Mouse (Mus musculus): ENCODE measurements around the gene Gpc5. TPM values are rescaled to one million over a fixed set of nuclear protein-coding genes. Genes with fewer than 3 reads are reported as not detected.
"Not testable (repeated sequence)": the region's sequence is repeated elsewhere in the genome, so short reads cannot be mapped to it uniquely, and the experiment has no call there.

The Gpc5 gene
- polyA plus RNA-seq, 1 experiment from 2014 or later = 21.3 TPM

DNA sequence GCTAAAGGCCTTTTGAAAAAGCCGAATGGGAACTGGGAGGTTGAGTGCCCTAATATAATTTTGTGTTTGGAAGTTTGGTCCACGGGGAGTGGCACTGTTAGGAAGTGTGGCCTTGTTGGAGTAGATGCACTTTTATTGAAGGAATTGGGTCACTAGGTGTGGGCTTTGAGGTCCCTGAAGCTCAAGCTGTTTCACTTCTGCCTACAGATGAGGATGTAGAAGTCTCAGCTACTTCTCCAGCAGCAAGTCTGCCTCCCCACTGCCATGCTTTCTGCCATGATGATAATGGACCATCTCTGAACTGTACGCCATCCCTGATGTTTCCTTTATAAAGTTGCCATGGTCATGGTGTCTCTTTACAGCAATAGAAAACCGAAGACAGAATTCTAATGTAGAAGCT lies 34.5 kb upstream of the Gpc5 start:
- Histone ChIP-seq H3K9me3 (replicated peaks) (no peaks in the 10 kb centered on the region), H3K4me1 (no peaks in the 10 kb centered on the region), H3K36me3 (no peaks in the 10 kb centered on the region), H3K9ac (replicated peaks) (no peak overlapping the region), H3K27me3 (replicated peaks) (no peaks in the 10 kb centered on the region), H3K27ac (replicated peaks) (no peak overlapping the region), H3K4me3 (replicated peaks) (no peak overlapping the region), H3K4me2 (no peak overlapping the region)
- no peak for ATAC-seq (ENCODE audit: low FRiP score)
- WGBS = 79% methylated on average over 4 of the region's 4 CpGs

DNA sequence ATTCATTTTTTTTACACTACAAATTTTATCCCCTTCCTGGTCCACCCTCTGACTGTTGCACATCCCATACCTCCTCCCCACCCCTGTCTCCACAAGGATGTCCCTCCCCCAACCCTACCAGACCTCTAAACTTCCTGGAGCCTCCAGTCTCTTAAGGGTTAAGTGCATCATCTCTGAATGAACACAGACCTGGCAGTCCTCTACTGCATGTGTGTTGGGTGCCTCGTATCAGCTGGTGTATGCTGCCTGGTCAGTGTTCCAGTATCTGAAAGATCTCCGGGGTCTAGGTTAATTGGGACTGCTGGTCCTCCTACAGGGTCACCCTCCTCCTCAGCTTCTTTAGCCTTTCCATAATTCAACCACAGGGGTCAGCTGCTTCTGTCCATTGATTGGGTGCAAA lies 25.9 kb upstream of the Gpc5 start:
- not testable (repeated sequence) for H3K27me3 ChIP-seq (replicated peaks); H3K9ac ChIP-seq (replicated peaks); H3K9me3 ChIP-seq (replicated peaks); H3K27ac ChIP-seq (replicated peaks); H3K4me2 ChIP-seq; H3K4me3 ChIP-seq (replicated peaks); H3K4me1 ChIP-seq; H3K36me3 ChIP-seq; ATAC-seq (ENCODE audit: low FRiP score)
- 77% methylated on average over 2 of the region's 2 CpGs for WGBS

- H3K4me1 ChIP-seq = no peaks in the 10 kb centered on the region
- H3K36me3 ChIP-seq = no peaks in the 10 kb centered on the region
- ATAC-seq (ENCODE audit: low FRiP score) = peak; percentile 79
- no peaks in the 10 kb centered on the region for H3K9me3 ChIP-seq (replicated peaks)
- no peak overlapping the region for H3K4me2 ChIP-seq
- H3K27ac ChIP-seq (replicated peaks) = no peak overlapping the region
- H3K9ac ChIP-seq (replicated peaks) = no peak overlapping the region
- H3K4me3 ChIP-seq (replicated peaks) = no peak overlapping the region
- 27% methylated on average over 6 of the region's 6 CpGs for WGBS
- H3K27me3 ChIP-seq (replicated peaks) = no peaks in the 10 kb centered on the region
These were observed 21.5 kb upstream of the Gpc5 start for GRCm38 (mm10) chr14:115070534-115070933.

GRCm38 (mm10) chr14:115077340-115077739 lies 14.7 kb upstream of the Gpc5 start:
- Histone ChIP-seq H3K9me3 (replicated peaks) (no peaks in the 10 kb centered on the region), H3K4me1 (0 out of 2 replicates have a peak, but pooled peaks cover 2% of the 10 kb centered on the region), H3K4me3 (replicated peaks) (no peak overlapping the region), H3K27me3 (replicated peaks) (no peaks in the 10 kb centered on the region; the same call in 1 of the 2 replicates), H3K36me3 (no peaks in the 10 kb centered on the region), H3K27ac (replicated peaks) (no peak overlapping the region), H3K4me2 (no peak overlapping the region), H3K9ac (replicated peaks) (no peak overlapping the region)
- no peak for ATAC-seq (ENCODE audit: low FRiP score)
- 28% methylated on average over 9 of the region's 9 CpGs for WGBS

GRCm38 (mm10) chr14:115078064-115078463 lies 14.0 kb upstream of the Gpc5 start:
- Histone ChIP-seq H3K27me3 (replicated peaks) (no peaks in the 10 kb centered on the region; the same call in 1 of the 2 replicates), H3K36me3 (no peaks in the 10 kb centered on the region), H3K4me1 (0 out of 2 replicates have a peak, but pooled peaks cover 2% of the 10 kb centered on the region), H3K9ac (replicated peaks) (no peak overlapping the region), H3K4me3 (replicated peaks) (no peak overlapping the region), H3K9me3 (replicated peaks) (no peaks in the 10 kb centered on the region), H3K4me2 (no peak overlapping the region), H3K27ac (replicated peaks) (no peak overlapping the region)
- ATAC-seq (ENCODE audit: low FRiP score) = no peak
- WGBS = 84% methylated on average over 7 of the region's 7 CpGs

GRCm38 (mm10) chr14:115081728-115082502 lies 10.1 kb upstream of the Gpc5 start:
- Histone ChIP-seq H3K4me1 (0 out of 2 replicates have a peak, but pooled peaks cover 2% of the 10 kb centered on the region), H3K4me2 (no peak overlapping the region), H3K36me3 (no peaks in the 10 kb centered on the region), H3K27me3 (replicated peaks) (no peaks in the 10 kb centered on the region; the same call in 1 of the 2 replicates), H3K4me3 (replicated peaks) (no peak overlapping the region), H3K9me3 (replicated peaks) (no peaks in the 10 kb centered on the region), H3K9ac (replicated peaks) (no peak overlapping the region), H3K27ac (replicated peaks) (no peak overlapping the region)
- 63% methylated on average over 12 of the region's 12 CpGs for WGBS
- no peak for ATAC-seq (ENCODE audit: low FRiP score)

- H3K4me3 ChIP-seq (replicated peaks) = no peak overlapping the region
- 94% methylated on average over 4 of the region's 4 CpGs for WGBS
- peaks cover 9% of the 10 kb centered on the region for H3K4me1 ChIP-seq
- ATAC-seq (ENCODE audit: low FRiP score) = no peak
- H3K9me3 ChIP-seq (replicated peaks) = no peaks in the 10 kb centered on the region
- H3K27ac ChIP-seq (replicated peaks) = no peak overlapping the region
- H3K27me3 ChIP-seq (replicated peaks) = peaks cover 33% of the 10 kb centered on the region
- no peak overlapping the region for H3K9ac ChIP-seq (replicated peaks)
- no peaks in the 10 kb centered on the region for H3K36me3 ChIP-seq
- H3K4me2 ChIP-seq = no peak overlapping the region
These were observed 1.5 kb upstream of the Gpc5 start for GRCm38 (mm10) chr14:115090516-115090915.

DNA sequence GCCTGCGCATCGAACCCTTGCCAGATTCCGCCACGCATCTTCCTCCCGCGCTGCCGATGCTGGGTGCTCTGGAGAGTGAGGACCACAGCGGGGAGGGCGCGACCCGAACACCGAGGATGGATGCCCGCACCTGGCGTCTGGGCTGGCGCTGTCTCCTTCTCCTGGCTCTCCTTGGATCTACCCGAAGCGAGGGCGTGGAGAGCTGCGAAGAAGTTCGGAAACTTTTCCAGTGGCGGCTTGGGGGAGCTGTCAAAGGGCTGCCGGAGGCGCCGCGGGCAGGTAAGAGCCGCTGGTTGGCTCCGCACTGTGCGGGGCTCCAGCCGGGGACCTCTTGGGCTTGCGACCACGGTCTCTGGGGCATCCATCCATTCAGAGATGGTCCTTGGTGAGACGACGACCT lies 495 bp downstream of the Gpc5 start:
- WGBS = 1% methylated on average over 33 of the region's 33 CpGs
- Histone ChIP-seq H3K27me3 (replicated peaks) (peaks cover 33% of the 10 kb centered on the region), H3K4me3 (replicated peaks) (peak overlapping the region; percentile 64), H3K27ac (replicated peaks) (peak overlapping the region; percentile 30), H3K4me2 (peak overlapping the region; percentile 97), H3K9me3 (replicated peaks) (no peaks in the 10 kb centered on the region), H3K36me3 (no peaks in the 10 kb centered on the region), H3K9ac (replicated peaks) (peak overlapping the region; percentile 63), H3K4me1 (peaks cover 9% of the 10 kb centered on the region)
- ATAC-seq (ENCODE audit: low FRiP score) = peak; percentile 78

DNA sequence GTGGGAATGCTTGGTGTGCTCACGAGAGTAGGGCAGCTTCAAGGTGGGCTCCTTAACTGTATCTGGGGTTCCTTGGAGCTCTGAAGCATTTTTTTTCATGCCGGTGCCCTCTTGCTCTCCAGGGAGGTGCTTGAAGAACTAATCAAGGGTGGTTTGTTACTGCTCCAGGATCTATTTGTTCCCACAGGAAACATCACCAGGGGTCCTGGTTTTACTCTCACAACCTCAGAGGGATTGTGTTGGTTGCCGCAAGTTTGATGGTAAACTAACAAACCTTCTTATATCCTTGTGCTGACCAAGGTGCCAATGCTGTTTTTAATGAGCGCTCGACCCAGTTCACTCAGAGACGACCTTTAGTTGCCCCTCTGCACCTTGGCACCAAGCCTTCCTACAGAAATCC lies 937 bp downstream of the Gpc5 start:
- peak overlapping the region; percentile 64 for H3K4me3 ChIP-seq (replicated peaks)
- H3K27me3 ChIP-seq (replicated peaks) = peaks cover 33% of the 10 kb centered on the region
- peak; percentile 1; the same call in 1 of the 2 replicates for ATAC-seq (ENCODE audit: low FRiP score)
- peaks cover 9% of the 10 kb centered on the region for H3K4me1 ChIP-seq
- peak overlapping the region; percentile 97 for H3K4me2 ChIP-seq
- 23% methylated on average over 6 of the region's 6 CpGs for WGBS
- no peak overlapping the region for H3K27ac ChIP-seq (replicated peaks)
- peak overlapping the region; percentile 63; the same call in 1 of the 2 replicates for H3K9ac ChIP-seq (replicated peaks)
- H3K36me3 ChIP-seq = no peaks in the 10 kb centered on the region
- H3K9me3 ChIP-seq (replicated peaks) = no peaks in the 10 kb centered on the region

DNA sequence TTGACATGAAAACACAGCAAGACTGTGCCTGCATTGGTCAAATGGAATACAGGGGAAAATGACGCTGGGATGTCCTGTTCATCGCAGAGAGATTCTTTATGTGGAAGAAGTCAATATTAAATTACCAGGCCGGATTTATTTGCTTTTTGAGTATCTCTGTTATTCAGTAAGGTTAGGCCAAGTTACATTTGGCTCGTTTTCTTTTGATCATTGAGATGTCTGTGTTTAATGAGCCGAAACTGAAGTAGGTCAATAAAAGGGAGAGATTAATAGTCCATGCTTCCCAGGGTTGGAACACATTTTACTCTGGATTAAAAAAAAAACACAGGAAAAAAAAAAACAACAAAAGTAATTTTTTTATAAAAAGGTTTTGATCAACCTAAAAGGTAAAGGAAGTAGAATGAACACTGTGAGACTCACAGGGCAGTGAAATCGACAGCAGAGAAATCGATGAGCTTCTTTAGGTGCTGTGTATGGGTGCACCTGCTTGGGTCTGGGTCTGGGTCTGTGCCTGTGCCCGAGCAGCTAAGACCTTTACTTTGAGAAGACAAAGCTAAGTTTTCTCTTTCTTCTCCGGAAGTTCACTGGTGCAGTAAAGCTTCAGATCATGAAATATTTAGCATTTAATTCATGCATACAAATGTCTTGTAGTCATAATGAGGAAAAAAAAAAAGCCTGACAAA lies 8.7 kb downstream of the Gpc5 start:
- H3K9ac ChIP-seq (replicated peaks) = no peak overlapping the region
- 56% methylated on average over 9 of the region's 9 CpGs for WGBS
- H3K9me3 ChIP-seq (replicated peaks) = no peaks in the 10 kb centered on the region
- H3K4me3 ChIP-seq (replicated peaks) = no peak overlapping the region
- no peak overlapping the region for H3K4me2 ChIP-seq
- ATAC-seq (ENCODE audit: low FRiP score) = no peak
- H3K4me1 ChIP-seq = no peaks in the 10 kb centered on the region
- no peak overlapping the region for H3K27ac ChIP-seq (replicated peaks)
- H3K36me3 ChIP-seq = no peaks in the 10 kb centered on the region
- H3K27me3 ChIP-seq (replicated peaks) = no peaks in the 10 kb centered on the region; the same call in 1 of the 2 replicates

DNA sequence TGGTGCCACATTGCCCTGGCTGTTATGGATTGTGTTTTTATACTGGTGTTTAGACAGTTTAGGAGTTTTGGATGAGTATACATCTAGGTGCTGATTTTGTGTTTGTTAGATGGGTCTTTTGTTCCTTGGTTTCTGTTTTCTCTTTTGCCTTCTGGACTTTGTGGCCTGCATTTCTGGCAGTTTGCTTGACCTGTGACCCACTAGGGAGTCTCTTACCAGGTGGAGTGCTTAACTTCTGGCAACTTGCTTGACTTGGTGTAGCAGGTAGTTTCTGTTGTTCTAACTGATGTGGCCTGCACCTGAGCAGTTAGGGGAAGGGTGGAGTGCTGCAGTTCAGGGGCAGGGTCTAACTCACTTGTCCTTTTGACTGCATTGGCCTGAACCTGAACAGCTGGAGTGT lies 14.3 kb downstream of the Gpc5 start:
- Histone ChIP-seq H3K27ac (replicated peaks) (no peak overlapping the region), H3K4me1 (no peaks in the 10 kb centered on the region), H3K27me3 (replicated peaks) (no peaks in the 10 kb centered on the region; the same call in 1 of the 2 replicates), H3K9me3 (replicated peaks) (no peaks in the 10 kb centered on the region), H3K9ac (replicated peaks) (no peak overlapping the region), H3K36me3 (no peaks in the 10 kb centered on the region), H3K4me2 (no peak overlapping the region), H3K4me3 (replicated peaks) (no peak overlapping the region)
- ATAC-seq (ENCODE audit: low FRiP score) = no peak

- no peak overlapping the region for H3K4me2 ChIP-seq
- no peaks in the 10 kb centered on the region for H3K9me3 ChIP-seq (replicated peaks)
- WGBS = 73% methylated on average over 2 of the region's 2 CpGs
- H3K27me3 ChIP-seq (replicated peaks) = no peaks in the 10 kb centered on the region; the same call in 1 of the 2 replicates
- no peak overlapping the region for H3K4me3 ChIP-seq (replicated peaks)
- H3K4me1 ChIP-seq = no peaks in the 10 kb centered on the region
- no peak overlapping the region for H3K9ac ChIP-seq (replicated peaks)
- no peak for ATAC-seq (ENCODE audit: low FRiP score)
- no peak overlapping the region for H3K27ac ChIP-seq (replicated peaks)
- no peaks in the 10 kb centered on the region for H3K36me3 ChIP-seq
These were observed 15.5 kb downstream of the Gpc5 start for GRCm38 (mm10) chr14:115107467-115107866.
